Mouse (Mus musculus) intestine, postnatal 0 days (tissue): ENCODE results near the gene Mrtfb. TPM values are rescaled to one million over a fixed set of nuclear protein-coding genes. Genes with fewer than 3 reads are reported as not detected.

Experiments used
- ATAC-seq: fragments of 200-750 bp; cut with Nextera tagmentation; 2 replicates; pipeline ENCODE4 v1.8.0; 2017; ENCODE audit warnings: mild to moderate bottlenecking, moderate TSS enrichment, moderate library complexity
- H3K27ac ChIP-seq: fragments of 300-500 bp; sonication (generic); 2 replicates; pipeline ENCODE4 v1.5.1; 2014; ENCODE audit warnings: mild to moderate bottlenecking, low read depth, low read length, moderate library complexity
- H3K27me3 ChIP-seq: fragments of 300-500 bp; sonication (generic); replicated peaks from 2 replicates; pipeline ENCODE4 v1.6.1; 2014; ENCODE audit warnings: low read length, mixed read lengths; ENCODE audit not compliant: control insufficient read depth, insufficient read depth
- H3K36me3 ChIP-seq: fragments of 300-500 bp; sonication (generic); 2 replicates; pipeline ENCODE4 v1.6.1; 2014; ENCODE audit warnings: mild to moderate bottlenecking, moderate library complexity; ENCODE audit not compliant: control insufficient read depth, insufficient read depth
- H3K4me1 ChIP-seq: fragments of 300-500 bp; sonication (generic); replicated peaks from 2 replicates; pipeline ENCODE4 v1.6.1; 2014; ENCODE audit warnings: antibody characterized with exemption, low read length, mixed read lengths; ENCODE audit not compliant: control insufficient read depth, insufficient read depth
- H3K4me2 ChIP-seq: fragments of 300-500 bp; sonication (generic); replicated peaks from 2 replicates; pipeline ENCODE4 v1.6.1; 2014; ENCODE audit warnings: low read depth, mild to moderate bottlenecking, moderate library complexity
- H3K4me3 ChIP-seq: fragments of 300-500 bp; sonication (generic); 2 replicates; pipeline ENCODE4 v1.5.1; 2014; ENCODE audit warnings: low read depth, low read length
- H3K9ac ChIP-seq: fragments of 300-500 bp; sonication (generic); 2 replicates; pipeline ENCODE4 v1.6.1; 2014; ENCODE audit warnings: mild to moderate bottlenecking, low read depth, low read length
- H3K9me3 ChIP-seq: fragments of 300-500 bp; sonication (generic); 2 replicates; pipeline ENCODE4 v1.6.1; 2016; ENCODE audit warnings: mixed run types; ENCODE audit not compliant: control insufficient read depth
- CTCF ChIP-seq: sonication (generic); IDR thresholded peaks from 2 replicates; pipeline ENCODE4 v1.5.1; 2016; ENCODE audit warnings: low read depth, mild to moderate bottlenecking, control low read depth, antibody characterized with exemption, moderate library complexity
- WGBS: fragments of 180-500 bp; shearing (Covaris S2); extraction: QIAGEN DNeasy Blood & Tissue Kit; methylation state at CpG from one replicate; pipeline ENCODE4 v1.1.7; 2014; 5-methylcytosine and 5-hydroxymethylcytosine counted together
- polyA plus RNA-seq: library from polyadenylated mRNA; unstranded; fragments of >200 nt; fragmentation: Nextera tagmentation; extraction: Ambion mirVana; gene quantifications from 2 replicates; pipeline ENCODE4 v1.2.1, GENCODE M21; 2015

Mrtfb gene
- polyA plus RNA-seq, 1 experiment from 2014 or later = 14.2 TPM

- H3K9me3 ChIP-seq = no peaks in the 10 kb centered on the region
- no peaks in the 10 kb centered on the region for H3K27me3 ChIP-seq
- H3K4me1 ChIP-seq = no peaks in the 10 kb centered on the region
- H3K4me2 ChIP-seq = peak overlapping the region; percentile 71
- peak overlapping the region; percentile 62 for H3K9ac ChIP-seq
- TF ChIP-seq CTCF = no peak
- H3K4me3 ChIP-seq = peak overlapping the region; percentile 61
- no peaks in the 10 kb centered on the region for H3K36me3 ChIP-seq
- peak; percentile 97 for ATAC-seq
- WGBS = under 1% methylated on average over 58 of the region's 58 CpGs
- peak overlapping the region; percentile 51 for H3K27ac ChIP-seq
These were observed 180.9 kb downstream of the Mrtfb start for GRCm38 (mm10) chr16:13437037-13437769.

GRCm38 (mm10) chr16:13437770-13438372 is 181.6 kb downstream of the Mrtfb start:
- no peaks in the 10 kb centered on the region for H3K27me3 ChIP-seq
- peak overlapping the region; percentile 62 for H3K9ac ChIP-seq
- TF ChIP-seq CTCF = peak; percentile 73
- no peaks in the 10 kb centered on the region for H3K9me3 ChIP-seq
- H3K4me2 ChIP-seq = peak overlapping the region; percentile 71
- ATAC-seq = peak; percentile 43
- peak overlapping the region; percentile 51 for H3K27ac ChIP-seq
- no peaks in the 10 kb centered on the region for H3K36me3 ChIP-seq
- no peaks in the 10 kb centered on the region for H3K4me1 ChIP-seq
- under 1% methylated on average over 24 of the region's 24 CpGs for WGBS
- H3K4me3 ChIP-seq = peak overlapping the region; percentile 61

GRCm38 (mm10) chr16:13440468-13440867 is 184.2 kb downstream of the Mrtfb start:
- no peak for ATAC-seq
- Histone ChIP-seq H3K9me3 (no peaks in the 10 kb centered on the region), H3K27me3 (no peaks in the 10 kb centered on the region), H3K4me3 (no peak overlapping the region), H3K4me2 (no peak overlapping the region), H3K36me3 (no peaks in the 10 kb centered on the region), H3K9ac (no peak overlapping the region), H3K4me1 (no peaks in the 10 kb centered on the region), H3K27ac (no peak overlapping the region)
- WGBS = 40% methylated on average over 6 of the region's 6 CpGs
- peak; percentile 85 for TF ChIP-seq CTCF

- ATAC-seq = no peak
- Histone ChIP-seq H3K9me3 (no peaks in the 10 kb centered on the region), H3K27me3 (0 out of 2 replicates have a peak, but pooled peaks cover 4% of the 10 kb centered on the region), H3K4me1 (peaks cover 6% of the 10 kb centered on the region; the same call in 1 of the 2 replicates), H3K4me2 (no peak overlapping the region), H3K36me3 (no peaks in the 10 kb centered on the region), H3K9ac (no peak overlapping the region), H3K27ac (no peak overlapping the region), H3K4me3 (no peak overlapping the region)
- no peak for TF ChIP-seq CTCF
- 42% methylated on average over 1 of the region's 1 CpGs for WGBS
These were observed 187.5 kb downstream of the Mrtfb start for GRCm38 (mm10) chr16:13443764-13444163.

DNA sequence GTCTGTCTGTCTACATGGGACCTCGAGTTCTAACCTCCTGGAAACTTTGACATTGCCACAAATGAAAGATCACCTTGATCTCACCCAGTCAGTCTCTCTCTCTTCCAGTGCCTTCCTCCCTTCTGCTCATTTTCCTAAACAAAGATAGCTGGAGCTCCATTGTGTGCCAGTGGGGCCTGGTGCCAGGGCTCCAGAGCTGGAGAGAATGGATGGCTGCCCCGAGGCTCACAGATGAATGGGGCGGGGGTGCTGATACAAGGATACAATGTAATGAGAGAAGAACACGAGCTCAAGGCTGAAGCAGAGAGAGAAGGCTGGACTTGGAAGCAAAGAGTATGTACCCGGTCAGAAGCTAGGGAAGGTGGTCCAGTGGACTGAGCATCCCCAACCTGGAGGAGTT is 189.2 kb downstream of the Mrtfb start:
- H3K27ac ChIP-seq = no peak overlapping the region
- H3K36me3 ChIP-seq = no peaks in the 10 kb centered on the region
- H3K4me1 ChIP-seq = peaks cover 6% of the 10 kb centered on the region; the same call in 1 of the 2 replicates
- H3K27me3 ChIP-seq = 0 out of 2 replicates have a peak, but pooled peaks cover 4% of the 10 kb centered on the region
- ATAC-seq = no peak
- no peaks in the 10 kb centered on the region for H3K9me3 ChIP-seq
- WGBS = 71% methylated on average over 5 of the region's 5 CpGs
- no peak overlapping the region for H3K4me3 ChIP-seq
- no peak overlapping the region for H3K4me2 ChIP-seq
- no peak for TF ChIP-seq CTCF
- no peak overlapping the region for H3K9ac ChIP-seq

GRCm38 (mm10) chr16:13446488-13446887 is 190.2 kb downstream of the Mrtfb start:
- TF ChIP-seq CTCF = peak; percentile 66
- Histone ChIP-seq H3K9me3 (no peaks in the 10 kb centered on the region), H3K4me3 (peak overlapping the region; percentile 76), H3K27me3 (0 out of 2 replicates have a peak, but pooled peaks cover 4% of the 10 kb centered on the region), H3K9ac (peak overlapping the region; percentile 37; the same call in 1 of the 2 replicates), H3K4me2 (peak overlapping the region; percentile 100), H3K36me3 (no peaks in the 10 kb centered on the region), H3K4me1 (peaks cover 6% of the 10 kb centered on the region; the same call in 1 of the 2 replicates), H3K27ac (no peak overlapping the region)
- WGBS = 27% methylated on average over 15 of the region's 15 CpGs
- ATAC-seq = peak; percentile 19; the same call in 1 of the 2 replicates
